Mouse (Mus musculus) gastrocnemius, adult 2 months (tissue): Measurements from ENCODE around the gene Gldc. TPM values are rescaled to one million over a fixed set of nuclear protein-coding genes. Genes with fewer than 3 reads are reported as not detected.
"Not testable (repeated sequence)": the region's sequence is repeated elsewhere in the genome, so short reads cannot be mapped to it uniquely, and the experiment has no call there.

Experiments
- DNase-seq: peaks from one replicate; pipeline ENCODE4 v3.0.0; 2022
- H3K27ac ChIP-seq: fragments of 200-600 bp; 2 replicates; pipeline ENCODE4 v1.8.1; 2022; ENCODE audit warnings: mild to moderate bottlenecking
- H3K4me3 ChIP-seq: fragments of 200-600 bp; 2 replicates; pipeline ENCODE4 v1.8.1; 2022; ENCODE audit warnings: mild to moderate bottlenecking, moderate library complexity
- CTCF ChIP-seq: fragments of 200-600 bp; IDR thresholded peaks from 2 replicates; pipeline ENCODE4 v1.8.1; 2022; ENCODE audit warnings: antibody characterized with exemption, mild to moderate bottlenecking, moderate library complexity
- intact Hi-C: fragments of 180-260 bp; cut with DNase I; formaldehyde crosslinking; loops from one replicate; pipeline ENCODE4 v1.15.1; 2025
- long read RNA-seq, 2 experiments: library from polyadenylated mRNA; stranded (forward); transcript quantifications; one replicate each; pipeline ENCODE4 v2.0.0; 2021
- total RNA-seq, 2 experiments: library from RNA; stranded (reverse); gene quantifications; 2 replicates each; pipeline ENCODE4 v1.2.3; 2021

The Gldc gene
- under 1 TPM in 1 of 2 experiments, not detected in 1; 0.11 TPM for total RNA-seq
- long read RNA-seq, experiment 1 = 0 reads
- long read RNA-seq, experiment 2 = 0 reads

DNA sequence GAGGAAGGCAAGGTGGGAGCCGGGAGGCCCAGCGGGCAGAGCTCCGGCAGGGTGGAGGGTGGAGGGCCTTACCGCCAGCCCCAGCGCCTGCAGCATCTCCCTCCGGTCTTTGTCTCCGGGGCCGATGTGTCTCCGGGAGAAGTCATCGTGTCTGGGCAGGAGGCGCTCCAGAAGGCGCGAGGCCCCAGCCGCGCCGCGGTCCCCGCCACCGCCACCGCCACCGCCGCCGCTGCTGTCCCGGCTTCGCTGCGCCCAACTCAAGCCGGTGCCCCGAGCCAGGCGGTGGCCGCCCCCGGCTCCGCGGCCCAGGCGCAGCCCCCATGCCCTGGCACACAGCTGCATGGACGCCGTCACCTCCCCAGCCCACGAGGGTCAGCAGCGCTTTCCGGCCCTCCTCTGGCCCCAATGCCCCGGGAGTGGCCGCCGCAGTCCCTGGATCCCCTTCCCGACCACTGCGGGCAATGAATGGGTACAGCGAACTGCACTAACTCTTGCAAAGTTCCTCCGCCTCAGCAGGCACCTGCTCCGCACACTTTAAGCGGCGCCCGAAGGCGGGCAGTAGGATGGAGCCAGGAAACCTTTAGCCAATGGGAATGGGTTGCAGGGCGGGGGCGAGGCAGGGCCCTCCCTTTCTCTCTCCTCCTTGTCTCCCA, at the start of gene Gldc:
TSS of gene Gldc (minus strand) at position 511 of the 653 bp plus-strand sequence.
- intact Hi-C loops = no loop called here
- peak; percentile 46 for DNase-seq
- Histone ChIP-seq H3K27ac (no peak within 1 kb of the TSS), H3K4me3 (peak within 1 kb of the TSS; percentile 72)
- TF ChIP-seq CTCF = no peak

DNA sequence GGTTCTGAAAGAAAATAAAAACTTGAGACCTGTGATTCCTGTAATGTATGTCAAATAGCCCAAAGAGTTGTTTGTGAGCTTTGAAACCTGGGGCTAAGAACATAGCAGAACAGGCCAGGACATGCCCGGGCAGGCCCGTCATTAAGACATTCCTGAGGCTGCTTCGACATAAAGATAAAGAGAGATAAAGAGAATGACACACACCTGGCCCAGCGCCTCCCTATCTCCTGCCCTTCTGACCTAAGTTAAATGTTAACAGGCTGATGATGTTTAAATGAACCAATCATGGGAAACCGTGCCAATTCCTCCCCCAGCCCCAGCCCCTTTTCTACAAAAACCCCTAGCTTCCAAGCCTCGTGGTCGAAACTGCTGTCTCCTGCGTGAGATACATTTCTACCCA, 47.4 kb upstream of the Gldc start:
- H3K4me3 ChIP-seq, H3K27ac ChIP-seq, DNase-seq, intact Hi-C loops: not testable (repeated sequence)

DNA sequence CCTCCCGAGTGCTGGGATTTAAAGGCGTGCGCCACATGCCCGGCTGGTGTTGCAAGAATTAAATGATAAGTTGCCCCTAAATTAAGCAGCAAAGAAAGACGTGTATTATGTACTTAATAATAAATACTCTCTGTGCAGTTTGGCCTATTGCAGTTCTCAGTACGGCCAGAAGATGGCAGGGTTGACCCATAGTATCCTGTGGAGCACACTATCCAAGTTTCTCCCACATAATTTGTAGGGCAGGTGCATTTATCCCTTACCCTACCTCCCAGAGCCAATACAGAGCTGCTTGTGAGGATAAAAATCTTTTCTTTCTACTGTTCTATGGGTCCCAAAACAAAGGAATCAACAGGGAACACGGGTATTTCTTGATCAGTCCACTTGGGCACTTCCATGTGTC, 42.1 kb upstream of the Gldc start:
- intact Hi-C loops = no loop called here
- peak; percentile 77 for TF ChIP-seq CTCF
- no peak overlapping the region for H3K4me3 ChIP-seq
- no peak overlapping the region for H3K27ac ChIP-seq
- peak; percentile 43 for DNase-seq

- Histone ChIP-seq H3K27ac (no peak overlapping the region), H3K4me3 (no peak overlapping the region)
- DNase-seq = no peak
- no peak for TF ChIP-seq CTCF
- intact Hi-C loops = no loop called here
These were observed 41.0 kb upstream of the Gldc start for GRCm38 (mm10) chr19:30216186-30216585.

GRCm38 (mm10) chr19:30215736-30216135, 40.5 kb upstream of the Gldc start:
- intact Hi-C loops, H3K4me3 ChIP-seq, DNase-seq, H3K27ac ChIP-seq: not testable (repeated sequence)

DNA sequence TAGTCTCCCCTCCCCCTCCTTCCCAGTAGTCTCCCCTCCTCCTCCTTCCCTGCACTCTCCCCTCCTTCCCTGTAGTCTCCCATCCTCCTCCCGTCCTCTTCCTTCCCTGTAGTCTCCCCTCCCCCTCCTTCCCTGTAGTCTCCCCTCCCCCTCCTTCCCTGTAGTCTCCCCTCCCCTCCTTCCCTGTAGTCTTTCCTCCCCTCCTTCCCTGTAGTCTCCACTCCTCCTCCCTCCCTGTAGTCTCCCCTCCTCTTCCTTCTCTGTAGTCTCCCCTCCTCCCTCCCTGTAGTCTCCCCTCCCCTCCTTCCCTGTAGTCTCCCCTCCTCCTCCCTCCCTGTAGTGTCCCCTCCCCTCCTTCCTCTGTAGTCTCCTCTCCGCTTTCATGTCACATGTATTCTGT, 38.8 kb upstream of the Gldc start:
- Histone ChIP-seq H3K27ac (no peak overlapping the region), H3K4me3 (no peak overlapping the region)
- no peak for TF ChIP-seq CTCF
- intact Hi-C loops = no loop called here
- DNase-seq = no peak

DNA sequence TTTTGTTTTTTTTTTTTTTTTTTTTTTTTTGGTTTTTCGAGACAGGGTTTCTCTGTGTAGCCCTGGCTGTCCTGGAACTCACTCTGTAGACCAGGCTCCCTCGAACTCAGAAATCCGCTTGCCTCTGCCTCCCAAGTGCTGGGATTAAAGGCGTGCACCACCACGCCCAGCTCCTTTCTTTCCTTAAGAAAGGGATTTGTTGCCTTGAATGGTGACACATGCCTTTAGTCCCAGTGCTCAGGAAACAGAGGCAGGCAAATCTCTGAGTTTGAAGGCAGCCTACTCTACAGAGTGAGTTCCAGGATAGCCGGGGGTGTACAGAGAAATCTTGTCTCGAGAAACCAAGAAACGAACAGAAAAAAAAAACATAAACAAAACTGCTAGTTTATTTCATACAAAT, 33.8 kb upstream of the Gldc start:
- not testable (repeated sequence) for H3K4me3 ChIP-seq, DNase-seq, H3K27ac ChIP-seq
- intact Hi-C loops = loop anchor here (5.0 kb wide), 1 partner anchor 387 kb away; no protein-coding TSS in a partner anchor

DNA sequence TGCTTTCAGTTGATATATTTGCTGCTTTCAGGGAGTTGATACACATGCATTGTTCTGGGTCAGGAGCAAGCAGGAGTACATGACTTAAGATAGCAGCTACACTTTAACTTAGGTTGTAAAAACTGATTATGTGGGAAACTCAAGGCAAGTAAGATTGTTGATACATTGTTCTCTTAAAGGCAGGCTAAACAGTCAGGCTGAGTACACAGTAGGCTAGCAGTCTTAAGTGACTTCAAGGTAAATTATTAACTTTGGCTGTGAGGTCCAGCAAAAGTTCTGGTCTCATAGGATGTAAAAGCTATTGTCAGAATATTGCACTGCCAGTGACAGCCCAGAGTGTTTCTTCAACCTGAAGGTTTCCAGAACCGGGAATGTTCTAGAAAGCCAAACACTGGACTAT, 31.8 kb upstream of the Gldc start:
- no peak for TF ChIP-seq CTCF
- Histone ChIP-seq H3K27ac (no peak overlapping the region), H3K4me3 (no peak overlapping the region)
- intact Hi-C loops = loop anchor here (5.0 kb wide), 1 partner anchor 385 kb away; no protein-coding TSS in a partner anchor
- DNase-seq = no peak

GRCm38 (mm10) chr19:30205874-30206273, 30.6 kb upstream of the Gldc start:
- Histone ChIP-seq H3K27ac (no peak overlapping the region), H3K4me3 (no peak overlapping the region)
- TF ChIP-seq CTCF = no peak
- no peak for DNase-seq
- intact Hi-C loops = loop anchor here (5.0 kb wide), 1 partner anchor 384 kb away; no protein-coding TSS in a partner anchor

- no peak overlapping the region for H3K4me3 ChIP-seq
- H3K27ac ChIP-seq = no peak overlapping the region
- intact Hi-C loops = loop anchor here (5.0 kb wide), 1 partner anchor 383 kb away; no protein-coding TSS in a partner anchor
- peak; percentile 29 for DNase-seq
- peak; percentile 72 for TF ChIP-seq CTCF
These were observed 30.1 kb upstream of the Gldc start for GRCm38 (mm10) chr19:30205159-30205816.

DNA sequence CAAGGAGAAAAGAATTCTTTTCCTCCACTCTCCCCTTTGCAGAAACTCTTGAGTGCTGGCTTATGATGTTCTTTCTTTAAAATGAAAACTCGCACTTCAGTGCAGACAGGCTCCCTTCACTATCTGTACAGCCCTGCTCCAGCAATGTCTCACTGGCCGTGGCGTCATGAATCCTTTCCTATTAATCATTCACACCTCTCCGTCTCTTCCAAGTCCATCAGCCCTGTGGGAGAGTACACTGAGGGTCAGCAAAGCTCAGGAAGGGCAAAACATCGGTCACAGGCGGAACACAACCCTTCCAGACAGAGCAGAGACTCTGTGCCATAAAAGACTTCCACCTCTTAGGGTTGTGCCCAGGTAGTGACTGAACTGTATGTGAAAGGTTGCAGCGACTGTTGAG, 26.9 kb upstream of the Gldc start:
- no peak for TF ChIP-seq CTCF
- Histone ChIP-seq H3K4me3 (no peak overlapping the region), H3K27ac (no peak overlapping the region)
- no peak for DNase-seq
- intact Hi-C loops = no loop called here

GRCm38 (mm10) chr19:30194999-30195398, 19.8 kb upstream of the Gldc start:
- TF ChIP-seq CTCF = no peak
- Histone ChIP-seq H3K4me3 (no peak overlapping the region), H3K27ac (no peak overlapping the region)
- no peak for DNase-seq
- intact Hi-C loops = no loop called here

- TF ChIP-seq CTCF = no peak
- no peak for DNase-seq
- intact Hi-C loops = no loop called here
- Histone ChIP-seq H3K27ac (no peak overlapping the region), H3K4me3 (no peak overlapping the region)
These were observed 12.0 kb upstream of the Gldc start for GRCm38 (mm10) chr19:30187232-30187631.

DNA sequence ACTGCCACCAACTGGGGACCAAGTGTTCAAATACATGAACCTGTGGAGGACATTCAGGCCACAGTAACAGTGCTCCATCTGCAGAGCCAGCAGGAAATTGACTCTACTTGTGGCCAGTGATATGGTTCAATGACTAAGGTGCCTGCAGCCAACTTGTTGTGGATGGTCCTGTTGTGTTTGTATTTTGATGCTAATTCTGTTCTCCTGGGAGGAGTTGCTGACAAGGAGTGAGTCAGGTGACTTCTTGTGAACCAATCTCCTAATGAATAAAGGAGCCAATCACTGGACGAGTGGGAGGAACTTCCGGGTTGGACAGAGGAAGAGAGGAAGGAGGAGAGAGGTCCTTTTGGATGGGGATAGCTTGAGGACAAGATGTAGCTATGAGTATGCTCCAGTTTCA, 10.3 kb upstream of the Gldc start:
- intact Hi-C loops = no loop called here
- Histone ChIP-seq H3K27ac (no peak overlapping the region), H3K4me3 (no peak overlapping the region)
- no peak for TF ChIP-seq CTCF
- no peak for DNase-seq
